Mouse (Mus musculus) midbrain, embryonic 13.5 days (tissue): Measurements from ENCODE around the gene Vav2. TPM values are rescaled to one million over a fixed set of nuclear protein-coding genes. Genes with fewer than 3 reads are reported as not detected.

Experiments
- ATAC-seq: fragments of 200-750 bp; cut with Nextera tagmentation; 2 replicates; pipeline ENCODE4 v1.8.0; 2017; ENCODE audit warnings: mild to moderate bottlenecking, moderate TSS enrichment, moderate library complexity
- H3K27ac ChIP-seq: fragments of 300-500 bp; sonication (generic); 2 replicates; pipeline ENCODE4 v1.5.1; 2015; ENCODE audit warnings: inconsistent platforms, mild to moderate bottlenecking, moderate library complexity
- H3K27me3 ChIP-seq: fragments of 300-500 bp; sonication (generic); 2 replicates; pipeline ENCODE4 v1.6.1; 2015; ENCODE audit warnings: mild to moderate bottlenecking, inconsistent platforms
- H3K36me3 ChIP-seq: fragments of 300-500 bp; sonication (generic); 2 replicates; pipeline ENCODE4 v1.6.1; 2015; ENCODE audit warnings: mild to moderate bottlenecking, inconsistent platforms
- H3K4me1 ChIP-seq: fragments of 300-500 bp; sonication (generic); replicated peaks from 2 replicates; pipeline ENCODE4 v1.6.1; 2015; ENCODE audit warnings: inconsistent platforms
- H3K4me2 ChIP-seq: fragments of 300-500 bp; sonication (generic); replicated peaks from 2 replicates; pipeline ENCODE4 v1.6.1; 2015; ENCODE audit warnings: moderate library complexity, mild to moderate bottlenecking, inconsistent platforms
- H3K4me3 ChIP-seq: fragments of 300-500 bp; sonication (generic); replicated peaks from 2 replicates; pipeline ENCODE4 v1.5.1; 2015; ENCODE audit warnings: mild to moderate bottlenecking, inconsistent platforms
- H3K9ac ChIP-seq: fragments of 300-500 bp; sonication (generic); replicated peaks from 2 replicates; pipeline ENCODE4 v1.6.1; 2015; ENCODE audit warnings: mild to moderate bottlenecking, inconsistent platforms
- H3K9me3 ChIP-seq: fragments of 300-500 bp; sonication (generic); 2 replicates; pipeline ENCODE4 v1.6.1; 2016; ENCODE audit warnings: mild to moderate bottlenecking, inconsistent platforms
- WGBS: fragments of 180-500 bp; shearing (Covaris S2); methylation state at CpG from one replicate; pipeline ENCODE4 v1.1.7; 2015; 5-methylcytosine and 5-hydroxymethylcytosine counted together
- polyA plus RNA-seq: library from polyadenylated mRNA; unstranded; fragments of >200 nt; fragmentation: Nextera tagmentation; extraction: Ambion mirVana; gene quantifications from 2 replicates; pipeline ENCODE4 v1.2.1, GENCODE M21; 2015

Vav2 gene
- polyA plus RNA-seq, 1 experiment from 2014 or later = 15.4 TPM

GRCm38 (mm10) chr2:27377876-27378275 lies 49.0 kb downstream of the Vav2 start:
- WGBS = 31% methylated on average over 4 of the region's 4 CpGs
- ATAC-seq = no peak
- H3K36me3 ChIP-seq = peaks cover 3% of the 10 kb centered on the region; the same call in 1 of the 2 replicates
- no peak overlapping the region for H3K4me3 ChIP-seq
- no peak overlapping the region for H3K9ac ChIP-seq
- H3K4me1 ChIP-seq = peaks cover 79% of the 10 kb centered on the region
- H3K9me3 ChIP-seq = no peaks in the 10 kb centered on the region
- peak overlapping the region; percentile 61; the same call in 1 of the 2 replicates for H3K27ac ChIP-seq
- H3K4me2 ChIP-seq = no peak overlapping the region
- H3K27me3 ChIP-seq = no peaks in the 10 kb centered on the region

GRCm38 (mm10) chr2:27377164-27377563 lies 49.7 kb downstream of the Vav2 start:
- Histone ChIP-seq H3K27me3 (no peaks in the 10 kb centered on the region), H3K36me3 (peaks cover 3% of the 10 kb centered on the region; the same call in 1 of the 2 replicates), H3K4me2 (no peak overlapping the region), H3K9ac (no peak overlapping the region), H3K27ac (peak overlapping the region; percentile 61), H3K9me3 (no peaks in the 10 kb centered on the region), H3K4me3 (no peak overlapping the region), H3K4me1 (peaks cover 83% of the 10 kb centered on the region)
- ATAC-seq = peak; percentile 49
- 18% methylated on average over 8 of the region's 8 CpGs for WGBS

GRCm38 (mm10) chr2:27375141-27375540 lies 51.7 kb downstream of the Vav2 start:
- Histone ChIP-seq H3K4me3 (no peak overlapping the region), H3K9ac (no peak overlapping the region), H3K36me3 (peaks cover 2% of the 10 kb centered on the region; the same call in 1 of the 2 replicates), H3K27me3 (no peaks in the 10 kb centered on the region), H3K9me3 (no peaks in the 10 kb centered on the region), H3K4me2 (no peak overlapping the region), H3K4me1 (peaks cover 68% of the 10 kb centered on the region), H3K27ac (peak overlapping the region; percentile 40; the same call in 1 of the 2 replicates)
- no peak; the same call in 1 of the 2 replicates for ATAC-seq
- WGBS = 20% methylated on average over 3 of the region's 3 CpGs

GRCm38 (mm10) chr2:27373349-27373748 lies 53.5 kb downstream of the Vav2 start:
- no peak overlapping the region for H3K27ac ChIP-seq
- no peaks in the 10 kb centered on the region for H3K9me3 ChIP-seq
- H3K4me2 ChIP-seq = no peak overlapping the region
- no peak overlapping the region for H3K9ac ChIP-seq
- H3K4me1 ChIP-seq = peaks cover 51% of the 10 kb centered on the region
- H3K36me3 ChIP-seq = no peaks in the 10 kb centered on the region
- WGBS = 37% methylated on average over 12 of the region's 12 CpGs
- no peaks in the 10 kb centered on the region for H3K27me3 ChIP-seq
- no peak for ATAC-seq
- H3K4me3 ChIP-seq = no peak overlapping the region

GRCm38 (mm10) chr2:27371450-27371849 lies 55.4 kb downstream of the Vav2 start:
- Histone ChIP-seq H3K9me3 (no peaks in the 10 kb centered on the region), H3K27ac (no peak overlapping the region), H3K4me1 (peaks cover 32% of the 10 kb centered on the region), H3K4me3 (no peak overlapping the region), H3K27me3 (no peaks in the 10 kb centered on the region), H3K4me2 (no peak overlapping the region), H3K9ac (no peak overlapping the region), H3K36me3 (no peaks in the 10 kb centered on the region)
- ATAC-seq = no peak
- WGBS = 86% methylated on average over 2 of the region's 2 CpGs

GRCm38 (mm10) chr2:27368980-27369379 lies 57.9 kb downstream of the Vav2 start:
- WGBS = 71% methylated on average over 8 of the region's 8 CpGs
- H3K27ac ChIP-seq = no peak overlapping the region

GRCm38 (mm10) chr2:27365296-27365695 lies 61.5 kb downstream of the Vav2 start:
- no peak for ATAC-seq
- Histone ChIP-seq H3K4me2 (no peak overlapping the region), H3K36me3 (no peaks in the 10 kb centered on the region), H3K27ac (no peak overlapping the region), H3K9ac (no peak overlapping the region), H3K27me3 (no peaks in the 10 kb centered on the region), H3K4me1 (peaks cover 35% of the 10 kb centered on the region), H3K4me3 (no peak overlapping the region), H3K9me3 (no peaks in the 10 kb centered on the region)
- WGBS = 94% methylated on average over 4 of the region's 4 CpGs

More at GRCm38 (mm10) chr2:27368980-27369379, 57.9 kb downstream of the Vav2 start:
- Histone ChIP-seq H3K36me3 (no peaks in the 10 kb centered on the region), H3K9ac (no peak overlapping the region), H3K4me3 (no peak overlapping the region), H3K9me3 (no peaks in the 10 kb centered on the region), H3K27me3 (no peaks in the 10 kb centered on the region), H3K4me1 (peaks cover 22% of the 10 kb centered on the region), H3K4me2 (no peak overlapping the region)
- ATAC-seq = no peak

GRCm38 (mm10) chr2:27361786-27362185 lies 65.0 kb downstream of the Vav2 start:
- Histone ChIP-seq H3K4me2 (no peak overlapping the region), H3K9ac (0 out of 2 replicates have a peak overlapping the region, but pooled peaks have one; percentile 4), H3K36me3 (no peaks in the 10 kb centered on the region), H3K27ac (peak overlapping the region; percentile 56; the same call in 1 of the 2 replicates), H3K4me3 (no peak overlapping the region), H3K27me3 (no peaks in the 10 kb centered on the region), H3K4me1 (peaks cover 59% of the 10 kb centered on the region), H3K9me3 (no peaks in the 10 kb centered on the region)
- WGBS = 31% methylated on average over 5 of the region's 5 CpGs
- ATAC-seq = peak; percentile 38; the same call in 1 of the 2 replicates

- no peak overlapping the region; the same call in 1 of the 2 replicates for H3K9ac ChIP-seq
- 27% methylated on average over 2 of the region's 2 CpGs for WGBS
- ATAC-seq = peak; percentile 57; the same call in 1 of the 2 replicates
- no peaks in the 10 kb centered on the region for H3K27me3 ChIP-seq
- no peaks in the 10 kb centered on the region for H3K36me3 ChIP-seq
- no peak overlapping the region for H3K4me3 ChIP-seq
- no peaks in the 10 kb centered on the region for H3K9me3 ChIP-seq
- peak overlapping the region; percentile 63 for H3K27ac ChIP-seq
- H3K4me2 ChIP-seq = no peak overlapping the region
- peaks cover 71% of the 10 kb centered on the region for H3K4me1 ChIP-seq
Measured at GRCm38 (mm10) chr2:27358461-27358860, 68.4 kb downstream of the Vav2 start.

- H3K27me3 ChIP-seq = no peaks in the 10 kb centered on the region
- no peak overlapping the region for H3K9ac ChIP-seq
- H3K9me3 ChIP-seq = no peaks in the 10 kb centered on the region; the same call in 1 of the 2 replicates
- no peak overlapping the region for H3K4me3 ChIP-seq
- no peak overlapping the region for H3K4me2 ChIP-seq
- peaks cover 61% of the 10 kb centered on the region for H3K4me1 ChIP-seq
- 36% methylated on average over 4 of the region's 4 CpGs for WGBS
- H3K27ac ChIP-seq = peak overlapping the region; percentile 59
- ATAC-seq = 0 out of 2 replicates have a peak, but pooled peaks have one; percentile 31
- peaks cover 6% of the 10 kb centered on the region for H3K36me3 ChIP-seq
Measured at GRCm38 (mm10) chr2:27355684-27356083, 71.1 kb downstream of the Vav2 start.

- peak overlapping the region; percentile 59; the same call in 1 of the 2 replicates for H3K27ac ChIP-seq
- H3K9ac ChIP-seq = no peak overlapping the region
- H3K27me3 ChIP-seq = no peaks in the 10 kb centered on the region
- H3K9me3 ChIP-seq = no peaks in the 10 kb centered on the region; the same call in 1 of the 2 replicates
- 72% methylated on average over 6 of the region's 6 CpGs for WGBS
- no peak for ATAC-seq
- H3K36me3 ChIP-seq = peaks cover 16% of the 10 kb centered on the region
- H3K4me3 ChIP-seq = no peak overlapping the region
- peaks cover 52% of the 10 kb centered on the region for H3K4me1 ChIP-seq
- no peak overlapping the region for H3K4me2 ChIP-seq
Measured at GRCm38 (mm10) chr2:27354610-27355211, 72.1 kb downstream of the Vav2 start.

GRCm38 (mm10) chr2:27352720-27353119 lies 74.1 kb downstream of the Vav2 start:
- H3K27me3 ChIP-seq = no peaks in the 10 kb centered on the region
- H3K9me3 ChIP-seq = no peaks in the 10 kb centered on the region; the same call in 1 of the 2 replicates
- no peak overlapping the region for H3K9ac ChIP-seq
- H3K4me3 ChIP-seq = no peak overlapping the region
- peaks cover 19% of the 10 kb centered on the region for H3K36me3 ChIP-seq
- H3K4me2 ChIP-seq = no peak overlapping the region
- H3K4me1 ChIP-seq = peaks cover 34% of the 10 kb centered on the region
- ATAC-seq = peak; percentile 65
- H3K27ac ChIP-seq = peak overlapping the region; percentile 44; the same call in 1 of the 2 replicates
- 77% methylated on average over 8 of the region's 8 CpGs for WGBS
